Mouse (Mus musculus) embryonic facial prominence, embryonic 14.5 days (tissue): ENCODE measurements around the gene Ccdc57. TPM values are rescaled to one million over a fixed set of nuclear protein-coding genes. Genes with fewer than 3 reads are reported as not detected.

Experiments used
- ATAC-seq: fragments of 200-750 bp; cut with Nextera tagmentation; 2 replicates; pipeline ENCODE4 v1.8.0; 2017; ENCODE audit warnings: low read depth, moderate number of reproducible peaks, moderate TSS enrichment
- DNase-seq: peaks from one replicate; pipeline ENCODE4 v3.0.0-alpha.2; 2015; ENCODE audit warnings: low spot score
- H3K27ac ChIP-seq: fragments of 300-500 bp; sonication (generic); replicated peaks from 2 replicates; pipeline ENCODE4 v1.5.1; 2014; ENCODE audit warnings: low read depth, mild to moderate bottlenecking, low read length, moderate library complexity
- H3K27me3 ChIP-seq: fragments of 300-500 bp; sonication (generic); replicated peaks from 2 replicates; pipeline ENCODE4 v1.6.1; 2014; ENCODE audit warnings: low read length; ENCODE audit not compliant: control insufficient read depth, insufficient read depth
- H3K36me3 ChIP-seq: fragments of 300-500 bp; sonication (generic); 2 replicates; pipeline ENCODE4 v1.6.1; 2014; ENCODE audit warnings: low read length, mixed read lengths; ENCODE audit not compliant: control insufficient read depth, insufficient read depth
- H3K4me1 ChIP-seq: fragments of 300-500 bp; sonication (generic); 2 replicates; pipeline ENCODE4 v1.6.1; 2014; ENCODE audit warnings: antibody characterized with exemption, low read length; ENCODE audit not compliant: control insufficient read depth, insufficient read depth
- H3K4me2 ChIP-seq: fragments of 300-500 bp; sonication (generic); 2 replicates; pipeline ENCODE4 v1.6.1; 2014; ENCODE audit warnings: low read depth, mild to moderate bottlenecking, low read length, moderate library complexity, mixed read lengths
- H3K4me3 ChIP-seq: fragments of 300-500 bp; sonication (generic); 2 replicates; pipeline ENCODE4 v1.5.1; 2014; ENCODE audit warnings: low read depth, mild to moderate bottlenecking, low read length
- H3K9ac ChIP-seq: fragments of 300-500 bp; sonication (generic); 2 replicates; pipeline ENCODE4 v1.6.1; 2014; ENCODE audit warnings: low read depth, mild to moderate bottlenecking, low read length, moderate library complexity, mixed read lengths
- H3K9me3 ChIP-seq: fragments of 300-500 bp; sonication (generic); 2 replicates; pipeline ENCODE4 v1.6.1; 2016; ENCODE audit warnings: low read length; ENCODE audit not compliant: control insufficient read depth
- WGBS: fragments of 180-500 bp; shearing (Covaris S2); extraction: QIAGEN DNeasy Blood & Tissue Kit; methylation state at CpG from one replicate; pipeline ENCODE4 v1.1.7; 2014; 5-methylcytosine and 5-hydroxymethylcytosine counted together
- polyA plus RNA-seq: library from polyadenylated mRNA; unstranded; fragments of >200 nt; fragmentation: Nextera tagmentation; extraction: Ambion mirVana; gene quantifications from 2 replicates; pipeline ENCODE4 v1.2.1, GENCODE M21; 2014

Gene Ccdc57
- polyA plus RNA-seq, 1 experiment from 2014 or later: 4.6 TPM

- Histone ChIP-seq H3K9ac (no peak overlapping the region), H3K9me3 (no peaks in the 10 kb centered on the region), H3K27me3 (no peaks in the 10 kb centered on the region), H3K36me3 (peaks cover 97% of the 10 kb centered on the region), H3K27ac (no peak overlapping the region), H3K4me3 (no peak overlapping the region), H3K4me1 (no peaks in the 10 kb centered on the region), H3K4me2 (no peak overlapping the region)
- ATAC-seq (no peak), DNase-seq (no peak)
- 65% methylated on average over 4 of the region's 4 CpGs for WGBS
Observed at GRCm38 (mm10) chr11:120965587-120965986, 32.9 kb upstream of the Ccdc57 start.

- H3K36me3 ChIP-seq: peaks cover 96% of the 10 kb centered on the region
- DNase-seq: peak; percentile 48
- no peaks in the 10 kb centered on the region for H3K9me3 ChIP-seq
- no peaks in the 10 kb centered on the region for H3K27me3 ChIP-seq
- ATAC-seq: no peak; the same call in 1 of the 2 replicates
- no peak overlapping the region for H3K4me2 ChIP-seq
- WGBS: 72% methylated on average over 10 of the region's 10 CpGs
- no peak overlapping the region for H3K9ac ChIP-seq
- H3K27ac ChIP-seq: no peak overlapping the region
- no peaks in the 10 kb centered on the region for H3K4me1 ChIP-seq
- no peak overlapping the region for H3K4me3 ChIP-seq
Observed at GRCm38 (mm10) chr11:120964195-120965157, 31.8 kb upstream of the Ccdc57 start.

GRCm38 (mm10) chr11:120962909-120963308 lies 30.2 kb upstream of the Ccdc57 start:
- Histone ChIP-seq H3K4me2 (no peak overlapping the region), H3K9me3 (no peaks in the 10 kb centered on the region), H3K27me3 (no peaks in the 10 kb centered on the region), H3K4me3 (no peak overlapping the region), H3K9ac (no peak overlapping the region), H3K27ac (no peak overlapping the region), H3K4me1 (no peaks in the 10 kb centered on the region), H3K36me3 (peaks cover 96% of the 10 kb centered on the region)
- ATAC-seq (no peak), DNase-seq (no peak)
- WGBS: 82% methylated on average over 7 of the region's 7 CpGs

- ATAC-seq: no peak
- 93% methylated on average over 13 of the region's 13 CpGs for WGBS
Observed at GRCm38 (mm10) chr11:120962050-120962771, 29.5 kb upstream of the Ccdc57 start.

DNA sequence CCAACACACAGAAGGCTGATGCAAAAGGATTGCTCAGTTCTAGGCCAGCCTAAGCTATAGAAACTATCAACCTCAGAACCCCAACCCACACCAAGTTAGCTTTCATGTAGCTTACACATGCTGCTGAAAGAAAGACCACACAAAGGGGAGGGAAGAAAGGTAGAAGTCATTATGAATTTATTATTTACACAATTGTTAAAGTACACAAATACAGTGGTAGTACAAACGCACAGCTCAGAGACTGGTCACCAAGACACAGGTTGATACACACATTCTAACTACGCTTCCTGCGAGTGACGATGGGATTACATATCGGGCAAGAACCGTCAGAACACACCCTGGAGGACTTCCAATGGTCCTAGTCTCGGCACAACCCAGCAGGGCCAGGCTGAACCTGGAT lies 28.9 kb upstream of the Ccdc57 start:
- no peak for DNase-seq
- H3K27me3 ChIP-seq: no peaks in the 10 kb centered on the region
- ATAC-seq: no peak
- no peak overlapping the region for H3K4me3 ChIP-seq
- H3K9me3 ChIP-seq: no peaks in the 10 kb centered on the region
- WGBS: 88% methylated on average over 7 of the region's 7 CpGs
- peaks cover 95% of the 10 kb centered on the region for H3K36me3 ChIP-seq
- H3K27ac ChIP-seq: no peak overlapping the region
- H3K4me2 ChIP-seq: no peak overlapping the region
- no peak overlapping the region for H3K9ac ChIP-seq
- H3K4me1 ChIP-seq: no peaks in the 10 kb centered on the region

More at GRCm38 (mm10) chr11:120962050-120962771, 29.5 kb upstream of the Ccdc57 start:
- DNase-seq: no peak
- Histone ChIP-seq H3K36me3 (peaks cover 96% of the 10 kb centered on the region), H3K9ac (no peak overlapping the region), H3K4me2 (no peak overlapping the region), H3K4me3 (no peak overlapping the region), H3K27ac (no peak overlapping the region), H3K27me3 (no peaks in the 10 kb centered on the region), H3K4me1 (no peaks in the 10 kb centered on the region), H3K9me3 (no peaks in the 10 kb centered on the region)

DNA sequence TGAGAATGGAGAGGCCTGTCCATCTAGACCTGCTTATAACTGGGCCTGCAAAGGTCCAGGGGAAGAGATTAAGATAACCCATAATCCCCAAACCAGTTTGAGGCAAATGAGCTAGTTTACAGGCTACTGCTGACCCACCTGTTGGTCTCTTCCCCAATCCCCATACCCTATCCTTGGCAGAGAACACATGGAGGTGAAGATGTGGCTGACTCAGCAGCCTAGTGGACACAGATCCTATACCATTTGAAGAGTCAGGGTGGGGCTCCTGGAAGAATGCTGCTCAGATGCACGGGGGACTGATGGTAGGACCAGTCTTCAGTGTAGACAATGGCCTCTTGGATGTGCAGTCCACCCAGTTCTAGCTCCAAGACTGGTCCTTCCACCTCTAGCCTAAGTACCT lies 27.6 kb upstream of the Ccdc57 start:
- Histone ChIP-seq H3K4me2 (no peak overlapping the region), H3K36me3 (peaks cover 93% of the 10 kb centered on the region)

DNA sequence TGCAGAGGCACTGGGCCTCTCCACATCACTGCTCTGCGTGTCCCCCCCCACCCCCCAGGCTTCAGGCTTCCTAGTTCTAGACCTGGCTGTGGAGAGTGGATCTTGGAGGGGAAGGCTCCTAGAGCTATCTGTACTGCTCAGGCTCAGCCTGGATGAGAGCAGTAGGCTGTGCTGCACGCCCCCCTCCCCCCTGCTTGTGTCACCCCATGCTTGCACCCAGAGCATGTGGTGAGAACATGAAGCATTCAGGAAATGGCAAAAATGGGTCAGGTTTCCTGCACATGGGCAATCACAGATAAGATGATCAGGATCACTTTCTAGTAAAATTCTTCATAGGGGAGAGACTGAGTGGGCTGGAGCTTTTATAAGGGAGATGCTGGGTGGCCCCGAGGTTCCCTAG lies 26.9 kb upstream of the Ccdc57 start:
- H3K27me3 ChIP-seq: no peaks in the 10 kb centered on the region
- H3K36me3 ChIP-seq: peaks cover 93% of the 10 kb centered on the region
- H3K4me2 ChIP-seq: no peak overlapping the region
- H3K4me3 ChIP-seq: no peak overlapping the region
- no peaks in the 10 kb centered on the region for H3K9me3 ChIP-seq
- no peak overlapping the region for H3K27ac ChIP-seq
- no peak for DNase-seq
- no peak for ATAC-seq
- 64% methylated on average over 3 of the region's 3 CpGs for WGBS
- H3K9ac ChIP-seq: no peak overlapping the region
- no peaks in the 10 kb centered on the region for H3K4me1 ChIP-seq

More for the DNA sequence above, 27.6 kb upstream of the Ccdc57 start:
- Histone ChIP-seq H3K27me3 (no peaks in the 10 kb centered on the region), H3K27ac (no peak overlapping the region), H3K4me3 (no peak overlapping the region), H3K9ac (no peak overlapping the region), H3K4me1 (no peaks in the 10 kb centered on the region), H3K9me3 (no peaks in the 10 kb centered on the region)
- DNase-seq (no peak), ATAC-seq (no peak)
- 73% methylated on average over 1 of the region's 1 CpGs for WGBS

DNA sequence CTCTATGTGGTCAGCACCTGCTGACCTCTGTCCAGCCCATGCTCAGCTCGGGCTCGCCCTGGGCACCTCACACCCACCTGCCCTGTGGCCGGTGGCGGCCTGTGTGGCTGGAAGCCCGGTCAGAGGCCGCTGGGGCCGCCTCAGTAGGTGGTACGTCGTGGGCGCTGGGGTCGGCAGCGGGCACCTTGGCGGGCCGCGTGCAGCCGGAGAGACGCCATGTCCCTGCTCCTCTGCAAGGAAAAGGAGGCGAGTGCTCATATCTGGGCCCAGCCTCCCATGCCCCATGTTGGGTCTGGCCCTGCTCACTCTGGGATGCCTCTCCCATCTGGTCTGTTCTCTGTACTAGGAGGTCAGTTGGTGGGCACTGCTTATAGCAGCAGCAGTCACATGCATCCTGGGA lies 26.4 kb upstream of the Ccdc57 start:
- Histone ChIP-seq H3K4me2 (no peak overlapping the region), H3K27ac (no peak overlapping the region), H3K36me3 (peaks cover 91% of the 10 kb centered on the region), H3K4me3 (no peak overlapping the region), H3K27me3 (no peaks in the 10 kb centered on the region), H3K9ac (no peak overlapping the region), H3K4me1 (no peaks in the 10 kb centered on the region), H3K9me3 (no peaks in the 10 kb centered on the region)
- WGBS: 82% methylated on average over 7 of the region's 18 CpGs
- DNase-seq (no peak), ATAC-seq (no peak)
